14 mouse cellular contexts compared by ENCODE assay signal in genomic region chr13:90293697-90294647, GRCm38 (mm10).
A peak's percentile ranks its signal among the peaks of the same experiment; 100 is the strongest.
DNase-seq lines count a peak whose midpoint lies in the region; ATAC-seq lines count a peak whose summit lies in the region.
"Had no signal": no experiment of that assay in that cellular context is flagged by ENCODE, and none has a peak within 500 bp of the region (broad histone marks: within the 10 kb centered on the region; RNA-seq: fewer than 3 reads in every experiment).

No protein-coding gene starts in this region.

- peak; percentile 23 for DNase-seq in brain, adult 2 months (ENCODE audit: low read depth, low spot score)
- DNase-seq in embryonic facial prominence, embryonic 11.5 days (ENCODE audit: low spot score), result peak; percentile 41
- DNase-seq in forelimb bud, embryonic 11.5 days (ENCODE audit: low read depth, low spot score), result peak; percentile 62
- DNase-seq in ovary, adult 18-20 months (ENCODE audit: low spot score), result no peak
- no peak for DNase-seq in urinary bladder, postnatal 4 days (ENCODE audit: low spot score in 2 of 2)
- DNase-seq: cerebellum, adult 11-12 months; layer of hippocampus, adult 9-11 months; liver; right cerebral cortex, postnatal 14 days had no signal

- no peak overlapping the region for H3K9ac ChIP-seq in embryonic facial prominence, embryonic 11.5 days (replicated peaks; ENCODE audit: low read length)
- no peak overlapping the region for H3K9ac ChIP-seq in limb, embryonic 15.5 days

- no peak overlapping the region for H3K4me3 ChIP-seq in embryonic facial prominence, embryonic 11.5 days (ENCODE audit: low read depth, low read length)
- H3K4me3 ChIP-seq in limb, embryonic 15.5 days, result no peak overlapping the region
- H3K4me3 ChIP-seq: heart, embryonic 10.5 days had no signal

- no peaks in the 10 kb centered on the region for H3K4me1 ChIP-seq in embryonic facial prominence, embryonic 11.5 days (ENCODE audit: control insufficient read depth, insufficient read depth, low read length)
- peaks cover 7% of the 10 kb centered on the region; the same call in 1 of the 2 replicates for H3K4me1 ChIP-seq in limb, embryonic 15.5 days
- H3K4me1 ChIP-seq: heart, embryonic 10.5 days had no signal

- H3K4me2 ChIP-seq in embryonic facial prominence, embryonic 11.5 days (ENCODE audit: low read depth, low read length), result no peak overlapping the region
- no peak overlapping the region for H3K4me2 ChIP-seq in limb, embryonic 15.5 days

- no peaks in the 10 kb centered on the region for H3K9me3 ChIP-seq in embryonic facial prominence, embryonic 11.5 days (replicated peaks; ENCODE audit: control insufficient read depth, low read length)
- no peaks in the 10 kb centered on the region for H3K9me3 ChIP-seq in limb, embryonic 15.5 days
- H3K9me3 ChIP-seq: heart, embryonic 10.5 days had no signal

- no peaks in the 10 kb centered on the region for H3K36me3 ChIP-seq in embryonic facial prominence, embryonic 11.5 days (replicated peaks; ENCODE audit: control insufficient read depth, insufficient read depth, low read depth, low read length)
- no peaks in the 10 kb centered on the region for H3K36me3 ChIP-seq in limb, embryonic 15.5 days
- H3K36me3 ChIP-seq: heart, embryonic 10.5 days had no signal

- ATAC-seq in embryonic facial prominence, embryonic 11.5 days (replicated peaks; ENCODE audit: insufficient number of reproducible peaks, low FRiP score, low TSS enrichment, low read depth), result 0 out of 2 replicates have a peak, but pooled peaks have one; percentile 62
- no peak for ATAC-seq in limb, embryonic 15.5 days (ENCODE audit: insufficient number of reproducible peaks, low FRiP score, low TSS enrichment, low read depth)
- ATAC-seq in erythroid progenitor cell, adult 5-6 weeks (replicated peaks; ENCODE audit: low FRiP score, poor library complexity, severe bottlenecking), result no peak
- ATAC-seq: lung, postnatal 0 days had no signal

- H3K27me3 ChIP-seq in embryonic facial prominence, embryonic 11.5 days (ENCODE audit: control insufficient read depth, insufficient read depth, low read length), result no peaks in the 10 kb centered on the region
- H3K27me3 ChIP-seq in limb, embryonic 15.5 days, result no peaks in the 10 kb centered on the region

- 36% methylated on average over 10 of the region's 10 CpGs for WGBS in embryonic facial prominence, embryonic 11.5 days
- WGBS in limb, embryonic 15.5 days, result 30% methylated on average over 10 of the region's 10 CpGs

- no peak overlapping the region for H3K27ac ChIP-seq in embryonic facial prominence, embryonic 11.5 days (replicated peaks; ENCODE audit: low read depth, low read length)
- 0 out of 2 replicates have a peak overlapping the region, but pooled peaks have one; percentile 39 for H3K27ac ChIP-seq in limb, embryonic 15.5 days
- H3K27ac ChIP-seq: heart, embryonic 10.5 days; kidney, postnatal 0 days had no signal

Comparison
In these comparisons a context has a peak if more than half of its experiments do, and no peak if none do; other contexts are left out.
1. DNase-seq: peak in brain, adult 2 months (single experiment), embryonic facial prominence, embryonic 11.5 days (single experiment) and forelimb bud, embryonic 11.5 days (single experiment); none in ovary, adult 18-20 months (single experiment) and urinary bladder, postnatal 4 days (0 of 2).